Mouse (Mus musculus): ENCODE results near the gene Notch2.
A peak's percentile ranks its signal among the peaks of the same experiment; 100 is the strongest.

Notch2 gene

GRCm38 (mm10) chr3:98178340-98178739 lies 165.0 kb downstream of the Notch2 start:
- DNase-seq = peak; percentile 6 to 7

GRCm38 (mm10) chr3:98180805-98181204 lies 167.5 kb downstream of the Notch2 start:
- DNase-seq = peak in 1 of 2 experiments; percentile 19

DNA sequence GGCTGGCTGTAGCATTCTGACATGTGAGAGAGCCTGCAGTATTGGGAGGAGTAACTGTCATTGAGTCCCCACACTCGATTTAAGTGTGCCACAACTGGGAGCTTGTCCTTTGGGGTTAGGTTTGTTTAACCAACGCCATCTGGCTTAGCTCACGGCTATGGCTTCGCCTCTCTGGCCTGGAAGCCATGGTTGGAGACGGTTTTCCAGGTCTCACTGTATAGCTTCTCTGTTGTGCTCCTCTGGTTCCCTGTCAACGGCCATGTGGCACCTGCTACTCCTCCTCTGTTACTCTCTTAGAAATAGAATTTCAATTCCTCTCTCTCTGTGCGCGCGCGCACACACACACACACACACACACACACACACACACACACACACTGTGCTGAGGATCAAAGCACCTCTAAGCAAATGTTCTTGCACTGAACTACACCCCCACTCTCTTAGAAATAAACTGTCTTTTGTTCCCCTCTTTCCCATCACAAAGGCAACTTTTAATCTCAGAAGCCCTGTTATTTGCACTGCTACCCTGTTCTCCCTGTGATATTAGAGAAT lies 171.9 kb downstream of the Notch2 start:
- no peak for DNase-seq

GRCm38 (mm10) chr3:98187777-98188176 lies 174.4 kb downstream of the Notch2 start:
- DNase-seq = no peak

- DNase-seq = peak in 1 of 2 experiments; percentile 6
These were observed 184.6 kb downstream of the Notch2 start for GRCm38 (mm10) chr3:98197711-98198532.

DNA sequence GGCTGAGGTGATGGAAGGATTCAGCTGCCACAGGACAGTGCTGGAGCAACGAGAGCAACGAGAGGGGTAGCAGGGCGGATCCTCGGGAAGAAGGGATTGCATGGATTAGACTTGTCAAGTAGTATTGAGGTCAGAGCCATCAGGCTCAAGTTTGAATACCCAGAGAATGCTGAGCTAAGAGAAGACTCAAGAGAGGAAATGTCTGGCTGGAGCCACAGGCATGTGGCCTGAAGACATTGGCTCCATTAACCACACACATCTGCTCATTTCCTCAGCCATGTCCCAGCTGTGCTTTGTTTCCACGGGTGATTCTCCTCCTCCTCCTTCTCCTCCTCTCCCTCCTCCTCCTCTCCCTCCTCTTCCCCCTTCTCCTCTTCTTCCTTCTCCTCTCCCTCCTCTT lies 186.4 kb downstream of the Notch2 start:
- no peak for DNase-seq
